Mouse (Mus musculus) thymus, adult 2 months (tissue): Measurements from ENCODE around the gene Kcnmb1.

Experiments used
- CTCF ChIP-seq: fragments of 200-500 bp; IDR thresholded peaks from 2 replicates; pipeline ENCODE4 v1.5.1; 2012; ENCODE audit warnings: mild to moderate bottlenecking, control low read depth, low read length, moderate library complexity, borderline replicate concordance; ENCODE audit not compliant: control insufficient read depth, poor library complexity, insufficient read depth; ENCODE audit errors: extremely low read depth
- POLR2A ChIP-seq: fragments of 200-500 bp; IDR thresholded peaks from 2 replicates; pipeline ENCODE4 v1.6.1; 2012; ENCODE audit warnings: mild to moderate bottlenecking, low read length, control low read depth, moderate library complexity; ENCODE audit not compliant: control insufficient read depth, poor library complexity, insufficient read depth; ENCODE audit errors: extremely low read depth

GRCm38 (mm10) chr11:33926551-33926950, 36.3 kb upstream of the Kcnmb1 start:
- no peak for TF ChIP-seq CTCF
- no peak for TF ChIP-seq POLR2A
